Mouse (Mus musculus) hindbrain, embryonic 15.5 days (tissue): ENCODE measurements around the gene Trpc1. TPM values are rescaled to one million over a fixed set of nuclear protein-coding genes. Genes with fewer than 3 reads are reported as not detected.

Experiments
- ATAC-seq: fragments of 200-750 bp; cut with Nextera tagmentation; 2 replicates; pipeline ENCODE4 v1.8.0; 2017; ENCODE audit warnings: low read depth, moderate number of reproducible peaks, moderate TSS enrichment; ENCODE audit not compliant: low FRiP score
- H3K27ac ChIP-seq: fragments of 300-500 bp; sonication (generic); replicated peaks from 2 replicates; pipeline ENCODE4 v1.5.1; 2015; ENCODE audit warnings: mild to moderate bottlenecking, inconsistent platforms
- H3K27me3 ChIP-seq: fragments of 300-500 bp; sonication (generic); 2 replicates; pipeline ENCODE4 v1.6.1; 2015; ENCODE audit warnings: control low read depth, inconsistent platforms
- H3K36me3 ChIP-seq: fragments of 300-500 bp; sonication (generic); 2 replicates; pipeline ENCODE4 v1.6.1; 2015; ENCODE audit warnings: control low read depth, inconsistent platforms
- H3K4me1 ChIP-seq: fragments of 300-500 bp; sonication (generic); replicated peaks from 2 replicates; pipeline ENCODE4 v1.6.1; 2015; ENCODE audit warnings: control low read depth, inconsistent platforms
- H3K4me2 ChIP-seq: fragments of 300-500 bp; sonication (generic); 2 replicates; pipeline ENCODE4 v1.6.1; 2015; ENCODE audit warnings: moderate library complexity, mild to moderate bottlenecking, inconsistent platforms
- H3K4me3 ChIP-seq: fragments of 300-500 bp; sonication (generic); 2 replicates; pipeline ENCODE4 v1.5.1; 2015; ENCODE audit warnings: mild to moderate bottlenecking, inconsistent platforms
- H3K9ac ChIP-seq: fragments of 300-500 bp; sonication (generic); 2 replicates; pipeline ENCODE4 v1.6.1; 2015; ENCODE audit warnings: inconsistent platforms
- H3K9me3 ChIP-seq: fragments of 300-500 bp; sonication (generic); 2 replicates; pipeline ENCODE4 v1.6.1; 2016; ENCODE audit warnings: control low read depth, inconsistent platforms
- WGBS: fragments of 180-500 bp; shearing (Covaris S2); methylation state at CpG from one replicate; pipeline ENCODE4 v1.1.7; 2015; 5-methylcytosine and 5-hydroxymethylcytosine counted together
- polyA plus RNA-seq: library from polyadenylated mRNA; unstranded; fragments of >200 nt; fragmentation: Nextera tagmentation; extraction: Ambion mirVana; gene quantifications from 2 replicates; pipeline ENCODE4 v1.2.1, GENCODE M21; 2015

Gene Trpc1
- 7.3 and 9.3 TPM in 2 replicates for polyA plus RNA-seq

DNA sequence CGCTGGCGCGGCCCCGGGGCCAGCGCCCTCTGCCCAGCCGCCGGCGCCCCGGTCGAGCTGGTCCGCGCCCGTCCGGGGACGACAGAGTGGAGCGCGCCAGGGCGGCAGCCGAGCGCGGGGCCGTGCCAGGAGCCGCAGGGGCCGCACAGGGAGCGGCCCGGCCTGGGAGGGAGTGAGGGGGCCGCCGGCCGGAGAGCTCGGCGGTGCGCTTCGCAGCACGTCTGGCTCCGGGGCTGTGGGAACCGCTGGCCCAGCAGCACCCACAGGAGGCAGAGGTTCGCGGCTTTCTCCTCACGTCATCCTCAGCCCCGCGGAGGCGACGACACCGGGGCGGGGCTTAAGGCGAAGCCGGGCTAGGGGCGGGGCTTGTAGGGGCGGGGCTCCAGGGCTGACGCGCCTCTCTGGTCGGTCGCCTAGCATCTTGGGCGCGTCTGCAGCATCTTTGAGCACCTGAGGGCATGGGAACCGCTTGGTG is at the start of gene Trpc1:
Gene Trpc1, minus strand, starts transcription at position 339 of the 475 bp plus-strand sequence.
- no peaks in the 10 kb centered on the region for H3K36me3 ChIP-seq
- peak; percentile 99 for ATAC-seq
- no peaks in the 10 kb centered on the region for H3K27me3 ChIP-seq
- H3K27ac ChIP-seq = peak within 1 kb of the TSS; percentile 73
- peak within 1 kb of the TSS; percentile 83 for H3K4me2 ChIP-seq
- 0% methylated on average over 56 of the region's 56 CpGs for WGBS
- peak within 1 kb of the TSS; percentile 84 for H3K4me3 ChIP-seq
- H3K9ac ChIP-seq = peak within 1 kb of the TSS; percentile 94
- H3K9me3 ChIP-seq = no peaks in the 10 kb centered on the region
- peaks cover 27% of the 10 kb centered on the region for H3K4me1 ChIP-seq

- no peak overlapping the region for H3K4me2 ChIP-seq
- no peak overlapping the region for H3K9ac ChIP-seq
- ATAC-seq = no peak
- H3K36me3 ChIP-seq = no peaks in the 10 kb centered on the region
- no peak overlapping the region for H3K4me3 ChIP-seq
- H3K9me3 ChIP-seq = no peaks in the 10 kb centered on the region
- H3K4me1 ChIP-seq = no peaks in the 10 kb centered on the region
- H3K27ac ChIP-seq = no peak overlapping the region
- H3K27me3 ChIP-seq = no peaks in the 10 kb centered on the region
- 89% methylated on average over 2 of the region's 2 CpGs for WGBS
These were observed 46.1 kb upstream of the Trpc1 start for GRCm38 (mm10) chr9:95796323-95796722.

DNA sequence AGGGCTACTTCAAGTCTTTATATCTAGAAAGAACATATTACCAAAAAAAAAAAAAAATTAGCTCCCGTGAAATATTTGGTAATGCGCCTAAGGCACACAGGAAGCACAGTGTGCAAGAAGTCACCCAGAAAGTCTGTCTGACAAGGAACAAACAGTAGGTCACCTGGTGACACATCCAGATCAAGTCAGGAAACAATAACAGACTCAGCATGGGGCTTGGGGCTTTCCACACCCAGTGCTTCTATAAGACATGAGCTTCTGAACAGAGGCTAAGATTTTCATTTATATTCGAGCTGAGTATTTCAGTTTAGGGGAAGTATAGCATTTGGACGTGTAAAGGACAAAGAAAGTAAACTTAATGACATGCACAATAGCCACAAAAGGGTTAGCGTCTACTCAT is 45.7 kb upstream of the Trpc1 start:
- Histone ChIP-seq H3K4me3 (no peak overlapping the region), H3K27ac (no peak overlapping the region)
- 52% methylated on average over 5 of the region's 5 CpGs for WGBS

DNA sequence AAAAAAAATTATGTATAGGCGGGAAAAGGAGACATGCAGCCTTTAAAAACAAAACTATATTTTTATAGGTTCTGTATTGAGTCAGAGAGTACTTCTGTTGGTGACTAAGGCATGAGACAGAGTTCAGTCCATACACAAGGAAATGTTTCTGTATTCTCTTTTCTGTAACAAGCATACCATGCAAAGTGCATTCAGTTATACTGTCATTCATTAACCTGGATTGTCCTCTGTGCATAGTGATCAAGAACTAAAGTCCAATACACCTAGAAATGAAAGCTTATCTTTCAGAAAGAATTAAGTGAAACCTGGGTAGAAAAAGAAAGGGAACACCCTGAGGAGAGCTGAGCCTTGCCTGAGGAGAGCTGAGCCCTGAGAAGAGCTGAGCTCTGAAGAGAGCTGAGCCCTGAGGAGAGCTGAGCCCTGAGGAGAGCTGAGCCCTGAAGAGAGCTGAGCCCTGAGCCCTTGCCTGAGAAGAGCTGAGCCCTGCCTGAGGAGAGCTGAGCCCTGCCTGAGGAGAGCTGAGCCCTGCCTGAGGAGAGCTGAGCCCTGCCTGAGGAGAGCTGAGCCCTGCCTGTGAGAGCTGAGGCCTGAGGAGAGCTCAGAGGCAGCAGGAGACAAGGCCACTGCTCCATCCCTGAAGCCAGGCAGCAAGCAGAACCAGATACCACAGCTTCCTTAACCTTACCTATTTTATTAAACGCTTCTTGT is 45.1 kb upstream of the Trpc1 start:
- Histone ChIP-seq H3K4me3 (no peak overlapping the region), H3K27ac (no peak overlapping the region), H3K4me1 (no peaks in the 10 kb centered on the region), H3K4me2 (no peak overlapping the region), H3K27me3 (no peaks in the 10 kb centered on the region), H3K9me3 (no peaks in the 10 kb centered on the region), H3K36me3 (no peaks in the 10 kb centered on the region), H3K9ac (no peak overlapping the region)
- no peak for ATAC-seq
- WGBS = 78% methylated on average over 2 of the region's 2 CpGs

More for the DNA sequence above, 45.7 kb upstream of the Trpc1 start:
- no peak for ATAC-seq
- Histone ChIP-seq H3K27me3 (no peaks in the 10 kb centered on the region), H3K9ac (no peak overlapping the region), H3K36me3 (no peaks in the 10 kb centered on the region), H3K9me3 (no peaks in the 10 kb centered on the region), H3K4me1 (no peaks in the 10 kb centered on the region), H3K4me2 (no peak overlapping the region)

GRCm38 (mm10) chr9:95793986-95794744 is 44.0 kb upstream of the Trpc1 start:
- H3K9ac ChIP-seq = no peak overlapping the region
- H3K27me3 ChIP-seq = no peaks in the 10 kb centered on the region
- no peaks in the 10 kb centered on the region for H3K36me3 ChIP-seq
- H3K4me3 ChIP-seq = no peak overlapping the region
- H3K4me2 ChIP-seq = no peak overlapping the region
- H3K9me3 ChIP-seq = no peaks in the 10 kb centered on the region
- 88% methylated on average over 15 of the region's 15 CpGs for WGBS
- no peaks in the 10 kb centered on the region for H3K4me1 ChIP-seq
- no peak overlapping the region for H3K27ac ChIP-seq
- ATAC-seq = no peak

GRCm38 (mm10) chr9:95784888-95785511 is 34.8 kb upstream of the Trpc1 start:
- no peaks in the 10 kb centered on the region for H3K4me1 ChIP-seq
- no peak overlapping the region for H3K4me2 ChIP-seq
- no peak for ATAC-seq
- no peaks in the 10 kb centered on the region for H3K9me3 ChIP-seq
- no peak overlapping the region for H3K27ac ChIP-seq
- no peak overlapping the region for H3K9ac ChIP-seq
- H3K36me3 ChIP-seq = no peaks in the 10 kb centered on the region
- 70% methylated on average over 16 of the region's 16 CpGs for WGBS
- no peaks in the 10 kb centered on the region for H3K27me3 ChIP-seq
- no peak overlapping the region for H3K4me3 ChIP-seq

- H3K9ac ChIP-seq = no peak overlapping the region
- no peaks in the 10 kb centered on the region for H3K27me3 ChIP-seq
- H3K27ac ChIP-seq = no peak overlapping the region
- no peak overlapping the region for H3K4me3 ChIP-seq
- ATAC-seq = peak; percentile 42; the same call in 1 of the 2 replicates
- no peaks in the 10 kb centered on the region for H3K4me1 ChIP-seq
- peak overlapping the region; percentile 30 for H3K4me2 ChIP-seq
- H3K36me3 ChIP-seq = no peaks in the 10 kb centered on the region
- H3K9me3 ChIP-seq = no peaks in the 10 kb centered on the region
- 65% methylated on average over 17 of the region's 17 CpGs for WGBS
These were observed 33.6 kb upstream of the Trpc1 start for GRCm38 (mm10) chr9:95783646-95784293.

- Histone ChIP-seq H3K36me3 (no peaks in the 10 kb centered on the region), H3K9me3 (no peaks in the 10 kb centered on the region), H3K4me2 (no peak overlapping the region), H3K9ac (no peak overlapping the region), H3K4me3 (no peak overlapping the region), H3K27ac (no peak overlapping the region), H3K27me3 (no peaks in the 10 kb centered on the region), H3K4me1 (no peaks in the 10 kb centered on the region)
- ATAC-seq = no peak
- 81% methylated on average over 2 of the region's 2 CpGs for WGBS
These were observed 21.5 kb upstream of the Trpc1 start for GRCm38 (mm10) chr9:95771671-95772070.

- WGBS = 80% methylated on average over 4 of the region's 4 CpGs
- no peaks in the 10 kb centered on the region for H3K9me3 ChIP-seq
- H3K9ac ChIP-seq = no peak overlapping the region
- ATAC-seq = no peak
- H3K4me3 ChIP-seq = no peak overlapping the region
- H3K4me2 ChIP-seq = no peak overlapping the region
- H3K4me1 ChIP-seq = no peaks in the 10 kb centered on the region
- H3K27ac ChIP-seq = no peak overlapping the region
- no peaks in the 10 kb centered on the region for H3K27me3 ChIP-seq
- no peaks in the 10 kb centered on the region for H3K36me3 ChIP-seq
These were observed 13.0 kb upstream of the Trpc1 start for GRCm38 (mm10) chr9:95763218-95763617.

DNA sequence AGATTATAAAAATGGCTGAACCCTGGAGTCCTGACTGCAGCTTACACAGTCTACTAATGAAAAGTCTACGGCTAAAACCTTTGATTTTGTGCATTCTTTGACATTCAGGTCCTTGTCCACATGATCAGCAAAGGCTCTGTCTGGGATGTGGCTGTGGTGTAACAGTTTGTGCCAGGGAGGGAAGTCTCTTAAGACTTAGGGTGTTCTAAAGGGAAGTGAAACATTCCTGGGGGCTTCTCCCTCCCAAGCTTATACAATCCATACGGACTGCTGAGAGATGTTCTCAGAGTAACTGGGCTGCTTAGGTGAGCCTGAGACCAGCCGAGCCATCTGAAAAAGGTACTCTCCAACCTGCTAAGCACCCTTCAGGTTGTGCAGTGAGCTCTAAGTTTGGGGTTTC is 12.1 kb upstream of the Trpc1 start:
- no peaks in the 10 kb centered on the region for H3K27me3 ChIP-seq
- ATAC-seq = no peak
- no peak overlapping the region for H3K4me3 ChIP-seq
- WGBS = 88% methylated on average over 3 of the region's 3 CpGs
- no peaks in the 10 kb centered on the region for H3K9me3 ChIP-seq
- H3K9ac ChIP-seq = no peak overlapping the region
- H3K4me2 ChIP-seq = no peak overlapping the region
- no peaks in the 10 kb centered on the region for H3K4me1 ChIP-seq
- no peak overlapping the region for H3K27ac ChIP-seq
- no peaks in the 10 kb centered on the region for H3K36me3 ChIP-seq

- Histone ChIP-seq H3K4me1 (no peaks in the 10 kb centered on the region), H3K4me3 (no peak overlapping the region), H3K4me2 (no peak overlapping the region), H3K27ac (no peak overlapping the region), H3K9me3 (no peaks in the 10 kb centered on the region), H3K9ac (no peak overlapping the region), H3K36me3 (no peaks in the 10 kb centered on the region), H3K27me3 (no peaks in the 10 kb centered on the region)
- WGBS = 92% methylated on average over 8 of the region's 8 CpGs
- no peak for ATAC-seq
These were observed 11.2 kb upstream of the Trpc1 start for GRCm38 (mm10) chr9:95761381-95761780.
